Mouse (Mus musculus): ENCODE results near the gene F2rl2.

- TF ChIP-seq USF1 (IDR thresholded peaks at IDR 0.05; ENCODE audit: low read depth, low read length): no peak
- no peak for TF ChIP-seq BHLHE40 (IDR thresholded peaks at IDR 0.05; ENCODE audit: borderline replicate concordance, low read depth, low read length)
- TF ChIP-seq POLR2A (IDR thresholded peaks at IDR 0.05; ENCODE audit: control insufficient read depth in 1 of 2, insufficient read depth in 1 of 2, low read depth in 1 of 2, low read length in 2 of 2, poor library complexity in 1 of 2): no peak
- no peak for TF ChIP-seq GATA1 (IDR thresholded peaks at IDR 0.05; ENCODE audit: low read depth, low read length)
- no peak for TF ChIP-seq ZMIZ1 (IDR thresholded peaks at IDR 0.05; ENCODE audit: low read depth, low read length)
- TF ChIP-seq CTCF (IDR thresholded peaks at IDR 0.05 in 2 of 3, conservative IDR thresholded peaks at IDR 0.05 in 1 of 3; ENCODE audit: control insufficient read depth in 1 of 3, insufficient read depth in 1 of 3, low read depth in 2 of 3, low read length in 3 of 3, poor library complexity in 1 of 3, severe bottlenecking in 1 of 3): no peak
- TF ChIP-seq RAD21 (IDR thresholded peaks at IDR 0.05; ENCODE audit: low read depth, low read length): no peak
- no peak for TF ChIP-seq ZC3H11A (IDR thresholded peaks at IDR 0.05; ENCODE audit: low read depth, low read length)
- TF ChIP-seq ZKSCAN1 (IDR thresholded peaks at IDR 0.05; ENCODE audit: low read depth, low read length): no peak
- TF ChIP-seq SIN3A (IDR thresholded peaks at IDR 0.05; ENCODE audit: low read length): no peak
- no peak for TF ChIP-seq EP300 (IDR thresholded peaks at IDR 0.05; ENCODE audit: low read depth in 1 of 2, low read length in 2 of 2)
- TF ChIP-seq HCFC1 (IDR thresholded peaks at IDR 0.05; ENCODE audit: low read depth, low read length): no peak
- no peak for TF ChIP-seq ZNF384 (IDR thresholded peaks at IDR 0.05; ENCODE audit: low read depth, low read length)
Measured at GRCm38 (mm10) chr13:95647248-95647647, 49.4 kb upstream of the F2rl2 start.
